26 mouse cellular contexts compared by ENCODE assay signal in the genomic region with DNA sequence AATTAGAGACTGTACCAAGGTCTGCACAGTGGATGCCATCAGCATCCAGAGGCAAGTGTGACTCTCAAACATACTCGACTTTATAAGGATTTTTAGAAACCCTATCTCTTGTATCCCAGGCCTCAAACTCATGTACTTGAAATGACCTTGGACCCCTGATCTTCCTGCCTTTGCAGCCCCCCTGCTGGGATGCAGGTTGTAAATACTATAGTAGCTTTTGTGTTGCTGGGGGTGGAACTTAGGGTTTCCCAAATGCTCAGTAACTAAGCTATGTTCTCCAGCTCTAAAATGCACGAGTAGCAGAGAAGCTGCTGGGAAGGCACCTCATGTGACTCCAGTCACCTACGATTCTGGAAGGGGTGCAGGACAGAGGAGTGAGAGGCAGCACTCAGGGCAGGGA. TPM values are rescaled to one million over a fixed set of nuclear protein-coding genes. Genes with fewer than 3 reads are reported as not detected.
"Had no signal": no experiment of that assay in that cellular context is flagged by ENCODE, and none has a peak within 500 bp of the region (broad histone marks: within the 10 kb centered on the region; RNA-seq: fewer than 3 reads in every experiment).

No protein-coding gene starts in this region.

- DNase-seq: kidney, adult 2 months; kidney, postnatal 14 days; kidney, postnatal 4 days; layer of hippocampus, postnatal 36 days; liver; lung, adult 18-20 months; lung, postnatal 10 days; lung, postnatal 36 days; right cerebral cortex, postnatal 25 days; spleen, adult 18-20 months; thymus, postnatal 25 days had no signal

- H3K4me3 ChIP-seq: limb, embryonic 10.5 days; limb, embryonic 13.5 days; liver, embryonic 12.5 days; liver, embryonic 15.5 days; lung, embryonic 15.5 days; megakaryocyte, embryonic 14.5 days; midbrain, embryonic 10.5 days; midbrain, embryonic 13.5 days; myocyte; neural tube, embryonic 13.5 days; stomach, embryonic 15.5 days had no signal

- H3K27ac ChIP-seq: limb, embryonic 10.5 days; limb, embryonic 13.5 days; liver, embryonic 12.5 days; liver, embryonic 15.5 days; lung, embryonic 15.5 days; midbrain, embryonic 10.5 days; midbrain, embryonic 13.5 days; neural tube, embryonic 13.5 days; stomach, embryonic 15.5 days had no signal

RNA-seq across cellular contexts. Expression of gene Prph2, which starts 16.7 kb away (rescaled TPM):
- total RNA-seq: layer of hippocampus, adult 18-20 months; layer of hippocampus, postnatal 36 days; left cerebral cortex, postnatal 25 days; monocyte, adult 5-6 weeks; neutrophil, adult 5-6 weeks had no signal
